Mouse (Mus musculus) neural tube, embryonic 11.5 days (tissue): ENCODE measurements around the gene Ehmt1. TPM values are rescaled to one million over a fixed set of nuclear protein-coding genes. Genes with fewer than 3 reads are reported as not detected.

Experiments
- ATAC-seq: fragments of 200-750 bp; cut with Nextera tagmentation; 2 replicates; pipeline ENCODE4 v1.8.0; 2017; ENCODE audit warnings: moderate number of reproducible peaks, mild to moderate bottlenecking, moderate TSS enrichment, moderate library complexity; ENCODE audit not compliant: insufficient read depth, low FRiP score, low TSS enrichment
- DNase-seq: peaks from one replicate; pipeline ENCODE4 v3.0.0-alpha.2; 2015; ENCODE audit warnings: low spot score
- H3K27ac ChIP-seq: fragments of 300-500 bp; sonication (generic); 2 replicates; pipeline ENCODE4 v1.5.1; 2014; ENCODE audit warnings: low read depth, mild to moderate bottlenecking, low read length
- H3K27me3 ChIP-seq: fragments of 300-500 bp; sonication (generic); 2 replicates; pipeline ENCODE4 v1.6.1; 2014; ENCODE audit warnings: mild to moderate bottlenecking, low read length, mixed read lengths; ENCODE audit not compliant: control insufficient read depth, insufficient read depth
- H3K36me3 ChIP-seq: fragments of 300-500 bp; sonication (generic); 2 replicates; pipeline ENCODE4 v1.6.1; 2014; ENCODE audit warnings: mild to moderate bottlenecking, low read length, moderate library complexity, mixed read lengths; ENCODE audit not compliant: control insufficient read depth, insufficient read depth
- H3K4me1 ChIP-seq: fragments of 300-500 bp; sonication (generic); 2 replicates; pipeline ENCODE4 v1.6.1; 2014; ENCODE audit warnings: low read length, mixed read lengths; ENCODE audit not compliant: control insufficient read depth, insufficient read depth
- H3K4me2 ChIP-seq: fragments of 300-500 bp; sonication (generic); 2 replicates; pipeline ENCODE4 v1.6.1; 2014; ENCODE audit warnings: low read depth, mild to moderate bottlenecking, moderate library complexity
- H3K4me3 ChIP-seq: fragments of 300-500 bp; sonication (generic); 2 replicates; pipeline ENCODE4 v1.5.1; 2014; ENCODE audit warnings: low read depth, low read length
- H3K9ac ChIP-seq: fragments of 300-500 bp; sonication (generic); 2 replicates; pipeline ENCODE4 v1.6.1; 2014; ENCODE audit warnings: mild to moderate bottlenecking, low read length
- H3K9me3 ChIP-seq: fragments of 300-500 bp; sonication (generic); 2 replicates; pipeline ENCODE4 v1.6.1; 2016; ENCODE audit warnings: low read length; ENCODE audit not compliant: control insufficient read depth
- WGBS: fragments of 180-500 bp; shearing (Covaris S2); extraction: QIAGEN DNeasy Blood & Tissue Kit; methylation state at CpG from one replicate; pipeline ENCODE4 v1.1.7; 2014; 5-methylcytosine and 5-hydroxymethylcytosine counted together
- polyA plus RNA-seq: library from polyadenylated mRNA; unstranded; fragments of >200 nt; fragmentation: Nextera tagmentation; extraction: Ambion mirVana; gene quantifications from 2 replicates; pipeline ENCODE4 v1.2.1, GENCODE M21; 2014

Ehmt1 gene
- polyA plus RNA-seq, 1 experiment from 2014 or later = 113 TPM

DNA sequence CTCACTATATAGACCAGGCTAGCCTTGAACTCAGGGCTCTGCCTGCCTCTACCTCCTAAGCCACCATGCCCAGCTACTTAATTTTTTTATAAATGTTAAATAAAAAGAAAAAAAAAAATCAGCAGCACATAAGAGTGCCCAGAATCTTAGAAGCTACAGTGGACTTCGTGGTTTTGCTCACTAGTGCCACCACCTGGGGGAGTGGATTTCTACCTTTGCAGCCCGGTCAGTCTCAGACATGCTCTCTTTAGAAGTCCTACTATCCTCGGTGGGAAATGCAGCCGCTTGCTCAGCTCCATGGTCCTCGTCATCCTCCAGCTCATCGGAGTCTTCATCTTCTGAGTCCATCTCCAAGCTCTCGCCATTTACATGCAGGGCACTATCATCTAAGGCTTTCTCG lies 56.4 kb downstream of the Ehmt1 start:
- no peak overlapping the region for H3K4me2 ChIP-seq

DNA sequence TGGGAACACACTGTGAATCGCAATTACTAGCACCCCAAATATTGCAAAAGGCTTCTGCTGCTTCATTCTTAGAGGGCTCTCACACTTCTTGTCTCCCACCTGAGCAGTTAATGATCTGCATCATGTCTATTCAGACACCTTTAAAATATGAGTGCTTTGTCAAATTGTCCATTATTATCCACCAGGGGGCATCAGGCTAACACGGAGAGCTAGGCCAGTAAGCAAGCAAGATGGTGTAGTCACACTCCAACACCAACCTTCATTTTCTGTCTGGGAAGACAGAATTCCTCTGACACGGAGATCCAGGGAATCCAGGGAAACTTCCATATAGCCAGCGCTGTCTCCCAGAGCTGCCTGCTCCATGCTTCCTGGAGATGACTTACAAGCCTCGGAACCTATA lies 67.0 kb downstream of the Ehmt1 start:
- Histone ChIP-seq H3K4me3 (no peak overlapping the region), H3K4me1 (no peaks in the 10 kb centered on the region), H3K9me3 (no peaks in the 10 kb centered on the region), H3K27ac (no peak overlapping the region), H3K27me3 (no peaks in the 10 kb centered on the region), H3K9ac (no peak overlapping the region), H3K4me2 (no peak overlapping the region), H3K36me3 (peaks cover 8% of the 10 kb centered on the region; the same call in 1 of the 2 replicates)
- ATAC-seq (no peak), DNase-seq (no peak)
- 82% methylated on average over 5 of the region's 5 CpGs for WGBS

More for the DNA sequence above, 56.4 kb downstream of the Ehmt1 start:
- H3K36me3 ChIP-seq = peaks cover 11% of the 10 kb centered on the region
- WGBS = 91% methylated on average over 8 of the region's 8 CpGs
- H3K4me1 ChIP-seq = no peaks in the 10 kb centered on the region
- no peak overlapping the region for H3K27ac ChIP-seq
- no peaks in the 10 kb centered on the region for H3K27me3 ChIP-seq
- ATAC-seq = no peak
- no peak overlapping the region for H3K9ac ChIP-seq
- DNase-seq = no peak
- H3K9me3 ChIP-seq = no peaks in the 10 kb centered on the region
- no peak overlapping the region for H3K4me3 ChIP-seq

DNA sequence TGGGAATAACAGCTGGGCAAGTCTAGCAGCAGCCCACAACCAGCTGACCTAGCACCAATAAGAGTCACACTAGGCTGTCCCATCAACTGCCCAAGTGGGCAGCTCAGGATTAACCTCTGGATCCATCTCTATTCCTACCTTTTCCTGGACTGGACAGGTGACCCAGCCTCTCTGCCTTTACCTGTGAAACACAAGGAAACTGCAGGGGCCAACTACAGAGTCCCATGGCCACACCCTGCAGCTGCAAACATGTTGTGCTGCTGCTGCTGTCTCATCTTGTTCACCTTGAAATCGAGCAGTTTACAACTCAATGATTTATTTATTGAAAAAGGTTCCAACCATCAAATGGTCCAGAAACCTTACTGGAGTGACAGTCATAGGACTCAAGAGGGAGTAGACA lies 72.9 kb downstream of the Ehmt1 start:
- H3K4me2 ChIP-seq = no peak overlapping the region
- no peak overlapping the region for H3K4me3 ChIP-seq
- ATAC-seq (no peak), DNase-seq (no peak)
- 87% methylated on average over 1 of the region's 1 CpGs for WGBS
- no peaks in the 10 kb centered on the region for H3K27me3 ChIP-seq
- no peak overlapping the region for H3K27ac ChIP-seq
- H3K9me3 ChIP-seq = no peaks in the 10 kb centered on the region
- H3K9ac ChIP-seq = no peak overlapping the region
- no peaks in the 10 kb centered on the region for H3K4me1 ChIP-seq
- H3K36me3 ChIP-seq = 0 out of 2 replicates have a peak, but pooled peaks cover 2% of the 10 kb centered on the region

DNA sequence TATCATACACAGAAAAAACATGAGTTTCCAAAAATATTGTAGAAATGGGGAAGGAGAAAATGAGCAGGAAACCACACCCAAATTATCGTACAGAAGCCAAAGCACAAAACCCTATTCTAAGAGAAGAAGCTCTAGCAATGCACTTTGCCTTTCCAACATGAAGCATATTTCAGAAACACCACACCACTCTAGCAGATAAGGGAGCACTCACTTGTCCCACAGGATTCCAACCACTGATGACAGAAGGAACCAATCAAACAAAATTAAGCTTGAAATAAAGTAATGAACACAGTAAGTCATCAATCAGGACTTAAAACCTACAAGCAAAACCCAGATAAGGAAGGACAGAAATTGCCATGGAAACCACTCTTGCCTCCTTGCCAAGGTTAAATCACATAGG lies 74.2 kb downstream of the Ehmt1 start:
- H3K27ac ChIP-seq = no peak overlapping the region
- H3K36me3 ChIP-seq = peaks cover 5% of the 10 kb centered on the region
- no peaks in the 10 kb centered on the region for H3K4me1 ChIP-seq
- H3K4me3 ChIP-seq = no peak overlapping the region
- no peaks in the 10 kb centered on the region for H3K27me3 ChIP-seq
- H3K4me2 ChIP-seq = no peak overlapping the region
- DNase-seq (no peak), ATAC-seq (no peak)
- 98% methylated on average over 1 of the region's 1 CpGs for WGBS
- H3K9me3 ChIP-seq = no peaks in the 10 kb centered on the region
- no peak overlapping the region for H3K9ac ChIP-seq

DNA sequence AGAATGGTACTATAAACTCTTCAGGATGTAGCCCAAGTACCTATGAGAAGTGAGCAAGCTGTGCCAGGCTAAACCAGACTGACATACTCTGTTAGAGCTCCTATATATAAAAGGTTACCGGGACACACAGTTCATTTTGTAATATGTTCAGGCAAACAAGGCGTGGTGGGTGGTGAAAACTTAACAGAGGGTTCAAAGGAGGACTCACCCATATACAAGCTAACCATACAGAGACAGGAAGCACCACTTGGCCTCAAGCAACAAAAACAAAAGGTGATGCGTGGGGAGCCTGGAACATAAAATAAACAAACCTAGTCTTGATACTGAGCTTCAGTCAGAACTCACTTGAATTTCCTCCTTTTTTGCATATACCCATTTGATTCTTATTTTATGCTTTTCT lies 88.8 kb downstream of the Ehmt1 start:
- Histone ChIP-seq H3K27me3 (no peaks in the 10 kb centered on the region), H3K4me2 (no peak overlapping the region), H3K9ac (no peak overlapping the region), H3K27ac (no peak overlapping the region), H3K9me3 (no peaks in the 10 kb centered on the region), H3K36me3 (peaks cover 4% of the 10 kb centered on the region; the same call in 1 of the 2 replicates), H3K4me1 (no peaks in the 10 kb centered on the region), H3K4me3 (no peak overlapping the region)
- ATAC-seq (no peak), DNase-seq (no peak)
- WGBS = 84% methylated on average over 3 of the region's 3 CpGs

DNA sequence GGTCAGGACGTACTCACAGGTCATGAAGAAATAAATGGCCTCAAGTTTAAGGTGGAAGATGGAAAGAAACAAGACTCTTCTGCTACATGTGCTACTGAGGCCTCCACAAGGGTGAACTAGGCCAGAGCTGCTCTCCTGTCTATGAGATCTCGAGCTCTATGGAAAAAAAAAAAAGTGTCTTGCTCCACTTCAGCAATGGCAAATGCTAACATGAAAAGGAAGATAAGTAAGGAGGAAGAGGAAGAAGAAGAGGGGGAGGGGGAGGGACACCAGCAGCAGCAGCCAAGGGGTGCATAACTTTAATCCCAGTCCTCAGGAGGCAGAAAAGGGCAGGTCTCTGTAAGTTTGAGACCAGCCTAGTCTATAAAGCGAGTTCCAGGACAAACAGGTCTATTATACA lies 109.7 kb downstream of the Ehmt1 start:
- Histone ChIP-seq H3K36me3 (peaks cover 26% of the 10 kb centered on the region), H3K9ac (no peak overlapping the region), H3K27me3 (no peaks in the 10 kb centered on the region), H3K4me1 (no peaks in the 10 kb centered on the region), H3K9me3 (no peaks in the 10 kb centered on the region), H3K27ac (no peak overlapping the region), H3K4me3 (no peak overlapping the region), H3K4me2 (no peak overlapping the region)
- DNase-seq (no peak), ATAC-seq (no peak)
- 89% methylated on average over 3 of the region's 3 CpGs for WGBS

DNA sequence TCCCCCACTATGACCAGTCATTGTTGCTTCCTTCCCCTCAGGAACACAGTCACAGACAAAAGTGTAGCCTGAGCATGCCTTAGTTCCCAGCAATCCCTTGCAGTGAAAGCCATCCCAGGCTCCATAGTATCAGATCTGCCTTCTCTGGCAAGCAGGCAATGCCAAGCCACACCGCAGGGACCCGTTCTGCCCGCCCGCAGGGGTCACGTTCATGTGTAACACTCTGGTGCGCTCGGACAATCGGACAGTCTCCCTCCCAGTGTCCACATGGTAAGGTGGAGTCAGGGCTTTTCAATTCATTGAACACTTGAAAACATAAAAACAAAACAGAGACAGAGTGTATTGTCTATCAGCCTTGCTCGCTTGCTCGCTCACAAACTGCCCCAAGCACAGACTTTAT lies 111.7 kb downstream of the Ehmt1 start:
- H3K4me2 ChIP-seq = no peak overlapping the region
- ATAC-seq (no peak), DNase-seq (no peak)
- WGBS = 93% methylated on average over 10 of the region's 10 CpGs
- H3K36me3 ChIP-seq = peaks cover 25% of the 10 kb centered on the region
- H3K4me1 ChIP-seq = no peaks in the 10 kb centered on the region
- H3K27ac ChIP-seq = no peak overlapping the region
- no peak overlapping the region for H3K4me3 ChIP-seq
- no peaks in the 10 kb centered on the region for H3K9me3 ChIP-seq
- no peak overlapping the region for H3K9ac ChIP-seq
- H3K27me3 ChIP-seq = no peaks in the 10 kb centered on the region

DNA sequence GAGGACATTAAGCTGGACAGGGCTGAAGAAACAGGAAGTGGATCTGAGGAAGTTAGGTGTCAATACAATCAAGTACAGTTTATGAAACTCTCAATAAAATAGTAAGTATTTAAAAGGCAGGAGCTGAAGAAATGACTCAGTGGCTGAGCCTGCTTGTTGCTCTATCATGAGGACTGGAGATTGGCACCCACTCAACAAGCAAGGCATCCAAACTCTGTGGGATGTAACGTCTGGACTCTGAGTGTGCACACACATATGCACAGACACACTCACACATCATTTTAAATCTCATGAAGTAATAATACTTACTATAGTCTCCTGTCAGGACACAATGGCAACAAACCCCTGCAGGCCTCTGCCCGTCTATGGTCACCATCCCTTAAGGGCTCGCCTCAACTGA lies 112.4 kb downstream of the Ehmt1 start:
- H3K4me1 ChIP-seq = no peaks in the 10 kb centered on the region
- DNase-seq (no peak), ATAC-seq (no peak)
- no peak overlapping the region for H3K27ac ChIP-seq
- 95% methylated on average over 3 of the region's 3 CpGs for WGBS
- H3K9ac ChIP-seq = no peak overlapping the region
- H3K9me3 ChIP-seq = no peaks in the 10 kb centered on the region
- H3K4me3 ChIP-seq = no peak overlapping the region
- no peaks in the 10 kb centered on the region for H3K27me3 ChIP-seq
- peaks cover 28% of the 10 kb centered on the region for H3K36me3 ChIP-seq
- no peak overlapping the region for H3K4me2 ChIP-seq

DNA sequence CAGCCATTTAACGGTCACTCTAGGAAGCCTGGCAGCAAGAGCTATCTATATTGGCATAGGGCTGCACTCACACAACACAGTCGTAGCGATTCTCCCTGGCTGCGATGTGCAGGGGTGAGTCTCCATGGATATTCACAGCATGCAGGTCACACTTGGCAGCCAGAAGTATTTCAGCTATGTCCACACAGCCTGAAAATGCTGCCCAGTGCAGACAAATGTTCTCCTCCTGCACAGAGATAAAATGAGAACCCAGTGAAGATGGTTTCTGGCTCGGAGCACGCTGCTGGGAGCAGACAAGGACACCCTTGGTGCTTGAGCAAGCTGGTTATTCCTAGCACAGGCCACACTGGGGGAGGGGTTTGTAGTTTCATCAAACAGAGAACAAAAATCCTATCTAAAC lies 113.3 kb downstream of the Ehmt1 start:
- no peak overlapping the region for H3K9ac ChIP-seq
- H3K4me2 ChIP-seq = no peak overlapping the region
- H3K4me1 ChIP-seq = no peaks in the 10 kb centered on the region
- WGBS = 92% methylated on average over 6 of the region's 6 CpGs
- no peak overlapping the region for H3K27ac ChIP-seq
- ATAC-seq (no peak), DNase-seq (no peak)
- peaks cover 31% of the 10 kb centered on the region for H3K36me3 ChIP-seq
- no peak overlapping the region for H3K4me3 ChIP-seq
- H3K27me3 ChIP-seq = no peaks in the 10 kb centered on the region
- H3K9me3 ChIP-seq = no peaks in the 10 kb centered on the region
